Mouse (Mus musculus) ovary, postnatal 14 days (tissue): ENCODE results near the gene Nfatc3.
A peak's percentile ranks its signal among the peaks of the same experiment; 100 is the strongest.
"Not testable (repeated sequence)": the region's sequence is repeated elsewhere in the genome, so short reads cannot be mapped to it uniquely, and the experiment has no call there.

ENCODE experiments used
- DNase-seq: peaks from one replicate; pipeline ENCODE4 v3.0.0; 2022; ENCODE audit warnings: low spot score

Nfatc3 gene

DNA sequence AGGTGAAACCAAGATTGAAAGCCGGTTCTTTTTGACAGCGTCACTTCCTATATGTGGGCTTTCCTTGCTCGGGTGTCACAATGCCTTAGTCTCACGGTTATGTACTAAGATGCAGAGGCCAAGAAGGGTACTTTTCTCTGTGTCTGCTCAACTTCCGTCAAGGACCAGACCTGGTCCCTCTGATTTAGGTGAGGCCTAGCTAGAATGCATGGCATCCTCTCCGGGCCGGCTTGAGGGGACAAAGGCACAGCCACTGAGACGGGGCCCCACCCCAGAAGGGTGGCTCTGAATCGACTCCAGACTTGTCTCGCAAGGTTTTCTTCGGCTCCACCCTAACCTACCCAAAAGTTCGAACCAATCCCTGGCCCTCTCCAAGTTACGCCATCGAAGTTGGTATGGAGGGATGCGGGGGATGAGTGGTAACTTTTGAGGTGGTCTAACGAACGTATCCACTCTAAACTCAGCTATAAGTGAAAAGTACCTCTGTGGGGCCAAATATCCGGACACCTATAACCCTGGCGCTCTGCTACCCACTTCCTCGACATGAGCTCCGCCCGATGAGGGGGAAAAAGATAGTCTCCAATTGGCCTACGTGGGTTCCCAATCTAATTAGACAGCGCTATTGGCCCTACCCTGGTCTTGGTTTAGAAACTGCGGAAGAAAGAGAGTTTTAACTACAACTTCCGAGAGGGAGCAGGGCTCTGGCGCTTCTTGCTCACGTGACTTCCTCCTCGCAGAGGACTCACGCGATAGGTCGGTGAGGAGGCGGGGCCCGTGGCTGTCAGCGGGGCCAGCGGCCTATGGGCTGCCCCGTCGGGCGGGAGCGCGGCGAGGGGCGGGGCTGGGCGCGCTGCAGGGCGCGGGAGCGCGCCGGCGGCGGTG lies at the start of gene Nfatc3:
TSS of gene Nfatc3 (plus strand) at position 110 of the 882 bp plus-strand sequence.
- peak; percentile 88 for DNase-seq

DNA sequence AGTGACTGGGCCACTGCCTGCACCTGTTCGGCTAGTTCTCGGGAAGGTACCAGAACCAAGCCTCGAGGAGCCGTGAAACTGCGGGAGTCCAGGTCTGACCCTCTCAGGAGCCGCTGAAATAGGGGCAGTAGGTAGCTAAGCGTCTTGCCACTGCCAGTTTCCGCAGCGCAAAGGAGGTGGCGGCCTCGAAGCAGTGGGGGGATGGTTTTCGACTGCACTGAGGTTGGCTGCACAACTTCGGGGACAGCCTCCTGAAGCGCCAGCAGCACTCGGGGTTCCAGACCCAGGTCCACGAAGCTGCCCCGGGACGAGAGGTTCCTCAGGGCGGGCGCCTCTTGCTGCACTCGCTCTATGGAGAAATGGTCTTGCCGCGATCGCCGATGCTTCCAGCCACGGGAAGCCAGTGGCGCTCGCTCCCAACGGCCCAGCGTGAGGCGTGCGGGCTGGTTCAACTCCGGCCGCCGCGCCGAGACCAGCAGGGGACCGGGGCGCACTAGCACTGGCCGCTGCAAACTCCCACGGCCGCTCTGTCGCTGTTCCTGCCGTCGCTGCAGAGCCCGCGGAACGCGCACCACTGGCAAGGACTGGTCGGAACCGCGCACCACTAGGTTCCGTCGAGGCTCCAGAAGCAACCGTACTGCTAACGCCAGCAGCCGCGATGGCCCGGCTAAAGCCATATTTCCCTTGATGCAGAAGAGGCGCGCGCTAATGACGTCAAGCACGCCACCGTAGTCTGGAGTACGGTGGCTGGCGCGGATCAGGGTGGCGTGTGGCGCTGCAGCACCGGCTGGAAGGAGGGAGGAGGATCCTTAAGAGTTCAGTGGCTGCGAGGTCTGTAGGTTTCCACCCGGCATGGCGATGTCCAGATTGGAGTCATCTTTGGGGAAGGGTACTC lies 47.6 kb upstream of the Nfatc3 start:
- DNase-seq, result peak; percentile 89

DNA sequence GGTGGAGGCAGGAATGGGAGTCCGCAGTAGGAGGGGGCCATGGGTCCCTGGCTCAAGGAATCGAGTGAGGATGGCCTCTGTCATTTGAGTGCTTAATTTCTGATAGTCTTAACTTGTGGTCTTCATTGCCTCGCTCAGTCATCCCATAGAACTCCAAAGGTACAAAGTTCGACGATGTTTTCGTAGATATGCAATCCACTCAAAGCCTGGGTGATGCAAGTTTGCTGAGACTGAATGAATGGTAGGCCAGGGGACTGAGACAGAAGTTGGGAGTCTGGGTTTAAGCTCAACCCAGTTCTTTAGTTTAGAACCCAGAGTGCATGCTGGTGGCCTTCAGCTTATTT lies 47.0 kb upstream of the Nfatc3 start, which contains the start of gene Ddx28:
TSS of gene Ddx28 (minus strand) at position 240 of the 344 bp plus-strand sequence.
- DNase-seq, result no peak

DNA sequence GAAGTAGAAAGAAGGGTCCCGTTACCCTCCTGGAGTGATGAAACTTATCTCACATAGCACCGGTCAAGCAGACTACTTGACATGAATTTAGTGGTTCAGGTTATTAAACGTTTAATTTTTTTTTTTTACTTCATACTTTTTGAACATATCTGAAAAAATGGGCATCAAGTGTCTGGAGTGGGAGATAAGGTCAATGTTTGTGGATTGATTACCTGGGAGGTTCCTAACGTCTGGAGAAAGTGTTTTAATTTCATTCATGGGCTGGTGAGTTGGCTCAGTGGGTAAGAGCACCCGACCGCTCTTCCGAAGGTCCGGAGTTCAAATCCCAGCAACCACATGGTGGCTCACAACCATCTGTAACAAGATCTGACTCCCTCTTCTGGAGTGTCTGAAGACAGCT lies 46.4 kb upstream of the Nfatc3 start:
- DNase-seq, result not testable (repeated sequence)

DNA sequence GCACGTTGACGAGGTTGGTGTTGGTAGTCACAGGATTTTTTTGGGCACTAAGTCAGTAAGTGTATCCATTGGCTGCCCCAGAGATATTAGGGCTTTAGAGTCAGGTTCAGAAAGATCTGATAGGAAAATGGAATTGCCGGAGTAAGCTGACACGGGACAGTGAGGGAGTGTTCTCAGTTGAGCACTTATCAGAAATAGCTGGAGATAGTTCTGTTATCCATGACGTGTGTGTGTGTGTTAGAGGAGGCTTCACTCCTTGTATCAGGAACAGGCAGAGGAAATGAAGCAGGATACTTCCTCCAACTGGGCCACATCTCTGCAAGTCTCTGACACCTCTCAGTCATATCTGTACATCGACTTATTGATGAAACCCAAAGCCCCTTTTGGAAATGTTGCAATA lies 42.4 kb upstream of the Nfatc3 start:
- DNase-seq, result no peak

DNA sequence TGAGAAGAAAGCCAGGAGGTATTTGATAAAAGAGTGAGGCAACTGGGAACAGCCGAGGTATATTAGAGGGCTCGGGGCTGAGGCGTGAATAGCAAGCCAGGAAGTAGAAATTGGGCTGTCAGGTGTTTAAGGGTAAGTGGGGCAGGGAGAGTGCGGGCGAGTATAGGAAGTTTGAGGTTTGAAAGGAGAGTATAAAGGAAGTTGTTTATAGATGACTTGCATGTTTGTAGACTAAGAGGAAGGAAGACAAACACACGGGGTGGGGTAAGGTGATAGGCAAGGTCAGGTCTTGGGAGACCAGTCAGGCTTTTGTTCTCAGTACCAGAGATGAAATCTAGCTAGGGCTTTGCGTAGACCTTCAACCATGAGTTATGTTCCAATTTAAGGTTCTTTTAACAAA lies 41.5 kb upstream of the Nfatc3 start:
- DNase-seq, result no peak

DNA sequence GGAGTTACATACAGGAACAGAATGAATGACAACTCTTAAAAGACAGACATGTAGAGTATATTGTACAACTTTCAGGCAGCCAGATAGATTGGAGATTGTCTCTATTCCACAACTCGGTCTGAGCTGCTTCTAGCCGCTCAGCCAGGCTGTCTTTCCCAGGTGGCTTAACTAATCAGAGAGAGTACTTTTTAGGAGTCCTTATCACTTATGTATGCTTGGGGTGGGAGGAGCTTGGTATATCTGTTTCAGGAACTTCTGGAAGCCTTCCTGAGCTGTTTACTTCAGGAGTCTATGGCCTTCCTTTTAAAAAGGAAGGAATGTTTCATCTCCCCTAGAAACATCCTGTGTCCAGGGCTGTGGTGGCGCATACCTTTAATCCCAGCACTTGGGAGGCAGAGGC lies 40.6 kb upstream of the Nfatc3 start:
- no peak for DNase-seq

DNA sequence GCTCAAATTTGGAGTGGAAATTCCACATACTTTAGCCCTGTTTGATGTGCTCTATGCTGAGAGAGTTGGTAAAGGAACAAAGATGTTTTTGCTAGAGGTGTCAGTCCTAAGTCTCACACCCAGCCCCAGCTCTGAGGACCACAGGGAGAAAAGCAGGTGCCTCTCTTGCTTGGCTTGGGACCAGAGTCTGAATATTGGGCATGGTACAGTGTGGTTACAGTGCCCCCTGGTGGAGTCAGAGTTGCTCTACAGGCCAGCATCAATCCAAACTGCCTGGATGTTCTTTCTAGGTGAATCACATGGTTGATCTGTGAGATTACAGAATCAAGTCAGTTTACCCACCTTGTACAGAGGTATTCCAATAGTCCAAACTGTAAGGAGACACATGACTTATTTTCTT lies 36.2 kb upstream of the Nfatc3 start:
- peak; percentile 70 for DNase-seq

DNA sequence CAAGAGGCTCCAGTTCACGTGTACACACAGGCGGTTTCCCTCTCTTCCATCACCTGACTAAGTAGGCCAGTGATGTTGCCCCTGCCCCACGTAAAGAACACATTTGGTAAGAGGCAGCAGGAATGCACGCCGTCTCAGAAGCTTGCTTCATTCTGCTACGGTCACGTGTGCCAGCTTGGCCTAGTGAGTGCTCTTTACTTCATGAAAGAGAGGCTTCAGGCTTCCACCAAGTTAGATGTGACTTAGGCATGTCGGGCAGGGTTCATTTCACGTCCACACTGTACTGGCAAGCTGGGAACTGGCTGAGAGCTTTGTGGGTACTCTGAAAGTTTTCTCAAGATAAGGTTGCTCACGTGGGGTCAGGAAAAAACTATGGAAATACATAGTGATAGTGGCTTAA lies 19.9 kb upstream of the Nfatc3 start:
- no peak for DNase-seq

DNA sequence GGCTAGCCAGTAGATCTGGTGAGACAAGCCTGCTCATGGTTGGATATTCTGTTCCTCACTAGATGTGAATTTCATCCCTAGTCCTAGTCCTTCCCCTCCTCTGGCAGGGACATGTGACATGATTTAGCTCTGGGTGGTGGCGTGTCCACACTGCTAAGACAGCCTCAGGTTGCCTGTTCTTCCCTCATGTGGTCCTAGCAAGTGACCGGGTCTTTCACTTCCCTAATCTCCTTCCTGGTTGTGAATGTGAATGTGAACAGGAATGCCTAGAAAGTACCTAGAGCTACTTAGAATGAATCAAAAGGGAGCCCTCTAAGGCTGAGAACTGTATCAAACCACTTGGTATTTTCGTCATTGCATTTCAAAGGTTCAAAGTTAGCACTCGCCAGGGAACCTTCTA lies 19.0 kb upstream of the Nfatc3 start:
- DNase-seq, result no peak

DNA sequence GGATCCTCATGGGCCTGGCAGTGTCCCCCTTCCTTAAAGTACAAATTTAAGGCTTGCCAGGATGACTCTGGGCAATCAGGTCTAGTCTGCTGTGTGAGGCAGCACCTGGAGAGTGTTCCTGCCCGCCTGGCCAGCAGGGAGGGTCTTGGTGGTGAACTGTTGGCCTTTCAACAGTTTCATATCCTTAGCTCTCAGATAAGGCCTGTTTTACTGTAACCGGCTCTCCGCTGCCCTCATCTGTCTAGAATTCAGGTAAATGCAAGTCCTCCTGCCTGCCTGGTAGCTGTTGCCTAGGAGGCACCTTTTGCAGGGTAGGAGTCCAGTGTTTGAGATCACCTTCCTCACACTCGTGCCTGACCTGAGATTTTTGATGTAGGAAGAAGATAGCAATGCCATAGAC lies 18.4 kb upstream of the Nfatc3 start:
- DNase-seq, result no peak

DNA sequence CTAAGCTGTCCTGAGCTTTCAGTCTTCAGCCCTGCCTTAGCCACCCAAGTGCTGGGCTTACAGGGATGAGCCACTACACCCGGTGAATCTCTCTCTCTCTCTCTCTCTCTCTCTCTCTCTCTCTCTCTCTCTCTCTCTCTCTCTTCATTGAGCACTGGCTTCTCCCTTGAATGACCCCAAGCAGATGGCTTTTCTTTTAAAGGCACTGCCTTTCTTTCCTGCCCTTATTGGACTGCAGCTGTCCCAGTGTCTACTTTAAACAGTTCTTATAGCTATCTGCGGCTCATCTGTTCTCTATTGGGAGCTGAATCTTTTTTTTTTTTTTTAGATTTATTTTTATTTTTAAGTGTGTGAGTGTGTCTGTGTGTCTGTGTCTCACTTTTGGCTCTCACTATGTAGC lies 15.6 kb upstream of the Nfatc3 start:
- DNase-seq, result no peak

DNA sequence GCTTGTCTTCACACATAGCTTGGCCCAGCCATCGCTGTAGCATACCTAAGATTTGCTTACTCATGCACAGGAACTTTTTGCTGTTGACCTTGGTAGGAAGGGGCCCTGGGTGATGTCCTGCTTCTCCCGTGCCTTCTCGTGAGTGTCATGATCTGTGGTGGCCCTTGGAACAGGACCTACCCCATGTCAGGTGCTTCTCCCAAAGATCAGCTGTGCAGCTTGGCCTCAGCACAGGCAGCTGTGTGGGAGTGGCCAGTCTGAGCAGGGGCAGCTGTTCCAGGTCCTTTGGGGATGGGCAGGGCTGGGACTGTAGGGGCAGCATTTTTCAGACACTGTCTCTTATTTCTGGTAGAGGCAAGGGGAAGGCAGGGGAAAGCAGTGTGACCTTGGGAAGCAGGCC lies 14.5 kb upstream of the Nfatc3 start:
- DNase-seq, result peak; percentile 9

DNA sequence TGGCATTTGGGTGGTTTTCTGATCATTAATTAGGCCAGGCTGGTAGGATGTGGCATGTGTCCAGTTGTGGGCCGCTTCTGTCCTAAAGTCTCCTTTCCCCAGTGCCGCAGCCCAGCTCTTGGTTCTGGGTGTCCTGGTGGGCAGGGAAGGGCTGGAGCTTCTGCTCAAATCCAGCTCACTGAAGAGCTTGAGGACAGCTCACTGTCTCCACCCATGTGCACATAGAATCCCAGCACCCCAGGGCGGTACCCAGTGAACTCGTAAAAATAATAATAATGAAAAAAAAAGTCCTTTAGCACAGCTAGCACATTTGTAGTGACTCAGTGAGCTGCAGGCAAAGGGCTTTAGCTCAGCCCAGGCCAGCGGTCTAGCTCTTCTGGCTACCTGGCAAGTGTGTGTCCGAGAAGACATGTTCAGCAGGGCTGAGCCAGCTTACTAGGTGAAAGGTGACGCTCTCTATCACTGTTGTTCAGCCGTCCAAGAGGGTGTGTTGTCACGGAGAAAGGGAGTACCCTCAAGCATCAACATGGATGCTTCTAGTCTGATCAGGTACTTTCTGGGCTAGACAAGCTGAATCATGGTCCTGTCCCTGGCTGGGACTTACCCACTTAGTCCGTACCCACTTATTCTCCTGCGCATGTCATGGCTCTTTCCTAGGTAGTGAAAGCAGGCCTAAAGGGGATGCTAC lies 11.6 kb upstream of the Nfatc3 start:
- no peak for DNase-seq

DNA sequence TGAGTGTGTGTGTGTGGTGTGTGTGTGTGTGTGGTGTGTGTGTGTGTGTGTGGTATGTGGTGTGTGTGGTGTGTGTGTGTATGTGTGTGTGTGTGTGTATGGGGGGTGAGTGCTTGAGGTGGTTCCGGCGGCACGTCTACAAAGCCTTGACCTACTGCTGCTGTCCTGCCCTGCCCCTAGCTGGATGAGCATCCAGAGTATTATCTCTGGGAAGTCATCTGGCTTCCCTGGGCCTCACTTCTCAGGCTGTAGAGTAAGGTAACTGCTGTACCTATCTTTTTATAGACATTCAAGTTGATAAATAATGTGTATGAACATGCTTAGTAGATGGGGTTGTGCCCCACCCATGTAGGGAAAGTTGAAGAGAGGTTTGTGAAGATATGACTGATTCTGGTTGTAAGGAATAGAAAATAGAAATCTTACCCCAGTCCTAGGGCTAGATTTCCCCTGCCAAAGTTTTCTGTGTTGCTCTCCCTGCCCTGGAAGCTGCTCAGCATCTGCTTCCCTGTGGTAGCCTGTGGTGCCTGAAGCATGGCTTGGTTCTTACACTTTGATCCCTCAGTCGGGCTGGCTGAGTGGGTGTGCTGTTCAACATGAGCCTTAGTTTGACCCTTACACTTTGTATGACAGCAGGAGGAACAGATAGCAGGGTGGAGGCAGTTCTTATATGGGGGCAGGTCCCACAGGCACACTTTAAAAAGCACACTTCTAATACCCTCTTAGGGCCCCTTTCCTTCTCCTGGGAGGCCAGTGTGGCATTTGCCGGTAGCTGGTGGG lies 10.6 kb upstream of the Nfatc3 start:
- no peak for DNase-seq

DNA sequence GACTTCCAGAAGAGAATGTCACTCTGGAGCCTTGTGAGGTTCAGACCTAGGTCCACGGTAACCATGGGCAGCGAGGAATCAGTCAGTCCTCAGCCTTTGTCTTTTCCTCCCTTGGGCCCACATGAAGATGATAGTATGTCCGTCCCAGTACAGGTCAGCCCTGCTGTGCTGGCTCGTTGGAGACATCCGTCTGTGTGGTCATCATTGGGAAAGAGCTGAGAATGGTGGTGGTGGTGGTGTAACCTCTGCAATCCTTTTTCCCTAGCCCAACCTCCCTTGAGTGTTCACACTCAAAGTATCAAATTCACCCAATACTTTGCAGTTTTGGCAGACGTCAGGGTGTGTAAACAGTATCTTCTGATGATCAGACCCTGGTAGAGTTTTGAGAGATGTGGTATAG lies 8.8 kb upstream of the Nfatc3 start:
- DNase-seq, result no peak

DNA sequence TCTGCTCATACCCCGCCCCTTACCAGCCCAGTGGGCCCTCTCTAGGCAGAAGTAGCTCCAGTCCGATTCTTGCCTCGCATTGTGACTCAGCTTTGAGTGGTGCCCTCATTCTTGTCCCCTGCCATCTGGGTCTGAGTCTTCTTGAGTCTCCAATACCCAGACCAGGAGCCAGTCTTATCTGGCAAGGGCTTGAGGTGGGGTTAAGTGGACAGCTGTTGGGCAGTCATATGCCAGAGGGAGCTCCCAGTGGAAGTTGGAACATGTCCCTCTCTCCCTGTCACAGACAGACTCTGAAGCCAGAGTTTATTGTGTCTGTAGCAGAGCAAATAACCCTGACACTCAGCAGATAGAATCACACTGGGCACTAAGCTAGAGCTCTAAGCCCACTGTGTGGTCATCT lies 7.6 kb upstream of the Nfatc3 start:
- DNase-seq, result no peak

DNA sequence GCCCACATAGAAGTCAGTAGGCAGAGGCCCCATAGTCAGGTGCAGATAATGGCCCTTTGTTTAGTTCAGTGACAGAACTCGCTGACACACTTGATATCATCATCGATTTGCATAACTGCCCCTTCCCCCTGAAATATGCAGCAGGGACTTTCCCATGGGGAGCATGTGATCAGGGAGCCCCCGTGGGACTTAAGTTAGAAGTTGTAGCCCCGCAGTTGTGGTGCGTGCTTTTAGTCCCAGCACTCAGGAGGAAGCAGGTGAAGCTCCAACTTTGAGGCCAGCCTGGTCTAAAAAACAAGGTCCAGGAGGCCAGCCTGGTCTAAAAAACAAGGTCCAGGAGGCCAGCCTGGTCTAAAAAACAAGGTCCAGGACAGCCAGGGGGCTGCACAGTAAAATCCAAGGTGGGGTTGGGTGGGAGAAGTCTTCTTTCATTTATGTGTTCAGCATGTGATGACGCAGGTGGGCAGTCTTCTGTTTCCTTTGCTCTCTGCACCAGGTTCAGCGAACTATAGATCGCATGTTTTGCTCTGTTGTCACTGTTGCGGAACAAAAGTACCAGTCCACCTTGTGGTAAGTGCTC lies 6.0 kb upstream of the Nfatc3 start:
- DNase-seq, result no peak

DNA sequence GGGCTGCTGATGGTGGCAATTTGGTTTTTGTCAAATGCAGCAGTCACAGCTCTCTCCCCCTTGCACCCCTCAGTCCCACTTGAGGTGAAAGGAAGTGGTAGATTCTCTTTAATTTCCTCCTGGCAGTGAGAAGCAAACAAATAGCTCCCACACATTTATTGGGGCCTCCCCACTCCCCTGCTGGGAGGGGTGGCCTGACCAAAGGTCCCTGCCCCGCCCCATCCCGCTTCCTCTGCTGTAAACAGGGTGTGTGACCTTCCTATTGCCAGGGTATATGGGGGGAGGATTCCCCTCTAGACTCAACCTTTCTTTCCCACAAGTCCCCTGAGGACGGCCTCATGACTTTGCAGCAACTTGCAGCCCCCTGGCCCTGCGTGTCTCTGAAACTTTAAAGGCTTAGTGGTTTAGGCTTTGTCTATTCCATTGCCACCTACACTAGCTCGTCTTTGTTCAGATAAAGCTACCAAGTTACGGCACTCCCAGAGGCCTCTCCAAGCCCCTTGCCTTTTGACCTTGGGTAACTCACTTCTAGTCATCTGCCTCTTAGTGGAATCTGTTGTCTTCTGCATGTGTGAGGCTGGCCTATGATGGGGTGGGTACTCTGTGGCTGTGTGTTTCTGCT lies 4.3 kb upstream of the Nfatc3 start:
- DNase-seq, result no peak

DNA sequence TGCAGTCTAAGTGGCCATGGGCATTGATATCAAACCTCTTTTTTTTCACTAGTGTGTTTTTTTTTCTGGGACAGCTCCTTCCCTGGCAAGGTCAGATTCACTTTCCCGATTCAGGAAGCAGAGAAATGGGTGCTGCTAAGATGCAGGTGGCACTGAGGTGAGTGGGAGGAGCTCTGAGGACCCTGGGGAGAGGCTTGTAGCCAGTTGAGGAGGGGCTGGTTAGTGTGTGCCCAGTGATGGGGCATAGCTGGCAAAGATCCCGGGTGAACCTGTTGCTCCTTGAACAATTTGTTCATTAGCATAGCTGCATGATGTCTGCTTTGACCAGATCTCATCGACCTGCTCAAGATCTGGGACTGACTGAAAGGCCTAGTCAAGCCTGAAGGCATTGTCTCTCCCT lies 3.6 kb upstream of the Nfatc3 start:
- DNase-seq, result no peak

DNA sequence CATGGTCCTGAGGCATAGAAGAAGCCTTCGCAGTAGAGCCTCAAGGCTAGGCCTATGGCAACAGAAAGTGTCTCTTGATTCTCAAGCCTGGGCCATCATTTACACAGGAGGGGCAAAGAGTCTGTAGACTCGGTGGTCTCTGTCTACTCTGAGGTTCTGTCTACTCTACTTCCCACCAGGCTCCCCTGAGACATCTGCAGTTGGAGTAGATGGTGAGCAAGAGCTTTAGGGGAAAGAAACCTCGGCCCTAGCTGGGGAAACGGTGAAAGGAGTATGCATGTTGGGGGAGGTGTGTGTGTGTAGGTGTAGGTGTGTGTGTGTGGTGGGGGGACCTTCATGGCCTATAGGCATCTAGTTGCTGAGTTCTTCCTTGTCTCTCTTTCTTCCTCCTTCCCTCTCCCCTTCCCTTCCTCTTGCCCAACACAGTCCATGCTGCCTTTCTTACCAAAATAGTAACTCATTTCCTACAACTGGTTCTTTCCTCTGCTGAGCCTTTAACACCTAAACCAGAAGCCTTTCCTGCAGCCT lies 2.1 kb upstream of the Nfatc3 start:
- no peak for DNase-seq
